Comparison of ENCODE assay signal across 8 mouse cellular contexts in the genomic region with DNA sequence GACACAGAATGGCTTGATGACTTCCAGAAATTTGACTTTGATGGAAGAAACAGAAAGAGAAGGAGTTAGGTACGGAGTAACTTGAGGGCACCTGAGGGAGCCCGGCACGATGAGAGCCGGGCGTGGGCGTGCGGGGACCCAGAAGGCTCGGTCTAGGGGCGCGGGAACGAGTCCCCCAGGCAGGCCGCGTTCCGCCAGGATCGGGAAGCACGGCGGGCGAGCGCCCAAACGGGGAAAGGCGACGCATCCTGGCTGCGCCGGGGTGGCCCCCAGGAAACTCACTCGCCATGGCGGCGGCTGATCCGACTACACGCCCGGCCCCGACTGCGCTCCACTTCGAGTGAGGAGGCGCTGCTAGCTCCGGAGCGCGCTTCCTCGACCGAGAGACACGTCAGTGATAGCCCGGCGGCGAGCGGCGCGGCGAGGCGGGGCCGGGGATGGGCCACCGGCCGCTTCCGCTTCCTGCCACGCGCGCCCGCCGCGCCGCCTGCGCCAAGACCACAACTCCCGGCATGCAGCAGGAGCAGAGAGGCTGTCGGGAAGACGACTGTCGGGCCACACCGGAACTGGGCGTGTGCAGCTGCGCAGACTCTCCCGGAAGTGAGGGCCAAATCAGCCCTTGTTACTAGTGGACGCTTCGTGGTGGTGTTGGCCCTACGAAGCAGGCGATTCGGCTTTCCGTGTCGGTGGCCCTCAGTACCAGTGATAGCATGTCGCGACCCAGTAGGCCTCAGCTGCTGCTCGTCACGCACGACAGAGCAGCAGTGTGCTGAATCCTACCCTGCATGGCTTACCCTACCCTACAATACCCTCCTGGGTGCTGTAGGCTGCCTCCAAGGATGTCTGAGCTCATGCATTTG. TPM values are rescaled to one million over a fixed set of nuclear protein-coding genes. Genes with fewer than 3 reads are reported as not detected.
DNase-seq lines count a peak whose midpoint lies in the region; ATAC-seq lines count a peak whose summit lies in the region.

A gene (minus strand): TSS at position 502 of the 860 bp plus-strand sequence.

- 0 out of 2 replicates have a peak, but pooled peaks cover 5% of the 10 kb centered on the region for H3K4me1 ChIP-seq in hindbrain, embryonic 11.5 days (replicated peaks; ENCODE audit: control insufficient read depth, insufficient read depth, low read length)

- H3K4me3 ChIP-seq in hindbrain, embryonic 11.5 days (ENCODE audit: low read depth, low read length), result peak within 1 kb of the TSS; percentile 96

- ATAC-seq in hindbrain, embryonic 11.5 days (ENCODE audit: low FRiP score), result peak; percentile 97

- H3K27ac ChIP-seq in hindbrain, embryonic 11.5 days (ENCODE audit: low read depth, low read length), result peak within 1 kb of the TSS; percentile 90

- peak within 1 kb of the TSS; percentile 94 for H3K9ac ChIP-seq in hindbrain, embryonic 11.5 days (ENCODE audit: low read depth, low read length)

- peak; percentile 97 for DNase-seq in Muller cell, postnatal 12 days (ENCODE audit: inconsistent ontology term)
- peak; percentile 96 for DNase-seq in cerebellum, adult 9-11 months
- peak; percentile 92 to 95 for DNase-seq in frontal cortex, adult 2 months (ENCODE audit: extremely low spot score in 1 of 2, low spot score in 1 of 2)
- peak; percentile 96 for DNase-seq in hindbrain, embryonic 11.5 days (ENCODE audit: low spot score)
- peak; percentile 91 to 95 for DNase-seq in layer of hippocampus, postnatal 10 days (ENCODE audit: low spot score in 2 of 2)
- peak; percentile 97 for DNase-seq in lung, postnatal 10 days
- DNase-seq in ovary, postnatal 36 days (ENCODE audit: low spot score), result peak; percentile 95
- DNase-seq in thymus, postnatal 25 days, result peak; percentile 94

- H3K36me3 ChIP-seq in hindbrain, embryonic 11.5 days (ENCODE audit: control insufficient read depth, insufficient read depth, low read length), result no peaks in the 10 kb centered on the region

- no peaks in the 10 kb centered on the region for H3K27me3 ChIP-seq in hindbrain, embryonic 11.5 days (ENCODE audit: control insufficient read depth, insufficient read depth, low read length)

- under 1% methylated on average over 76 of the region's 80 CpGs for WGBS in hindbrain, embryonic 11.5 days

- peak within 1 kb of the TSS; percentile 92 for H3K4me2 ChIP-seq in hindbrain, embryonic 11.5 days (replicated peaks; ENCODE audit: low read depth, low read length)

- no peaks in the 10 kb centered on the region for H3K9me3 ChIP-seq in hindbrain, embryonic 11.5 days (ENCODE audit: control insufficient read depth, low read length)

RNA-seq across cellular contexts. Expression of the gene that starts here (rescaled TPM):
- 73.2 and 83.4 TPM in 2 replicates for polyA plus RNA-seq in frontal cortex, adult 2 months (2012; rRNA removed)
- polyA plus RNA-seq in hindbrain, embryonic 11.5 days (2014; fragmentation: Nextera tagmentation; extraction: Ambion mirVana), result 139 and 164 TPM in 2 replicates
- 100 to 1,000 TPM; 129 to 138 TPM for total RNA-seq in layer of hippocampus, postnatal 10 days (2021)

Comparison
In these comparisons a context has a peak if more than half of its experiments do, and no peak if none do; other contexts are left out.
1. Peak in every context shown above with its lines: DNase-seq, ATAC-seq, H3K4me3 ChIP-seq and H3K27ac ChIP-seq.